Mouse (Mus musculus): Measurements from ENCODE around the gene Trabd. TPM values are rescaled to one million over a fixed set of nuclear protein-coding genes. Genes with fewer than 3 reads are reported as not detected.

Gene Trabd
- polyA plus RNA-seq, 1 experiment from 2014 or later, result 51.3 TPM

GRCm38 (mm10) chr15:89088607-89089247 is 13.8 kb downstream of the Trabd start, which contains the start of gene Selenoo:
TSS of gene Selenoo (plus strand) at chr15:89089084.
- Histone ChIP-seq H3K4me3 (peak within 1 kb of the TSS; percentile 99), H3K4me2 (replicated peaks) (peak within 1 kb of the TSS; percentile 99), H3K27me3 (no peaks in the 10 kb centered on the region), H3K4me1 (peaks cover 22% of the 10 kb centered on the region), H3K9ac (peak within 1 kb of the TSS; percentile 98), H3K27ac (peak within 1 kb of the TSS; percentile 73), H3K36me3 (peaks cover 55% of the 10 kb centered on the region), H3K9me3 (no peaks in the 10 kb centered on the region)
- ATAC-seq (ENCODE audit: low FRiP score, low read depth), result peak; percentile 94
- 2% methylated on average over 38 of the region's 38 CpGs for WGBS

GRCm38 (mm10) chr15:89089248-89090051 is 14.5 kb downstream of the Trabd start:
- Histone ChIP-seq H3K27ac (peak overlapping the region; percentile 73), H3K9ac (peak overlapping the region; percentile 98), H3K36me3 (peaks cover 55% of the 10 kb centered on the region), H3K4me3 (peak overlapping the region; percentile 99), H3K4me2 (replicated peaks) (peak overlapping the region; percentile 99), H3K9me3 (no peaks in the 10 kb centered on the region), H3K4me1 (peaks cover 22% of the 10 kb centered on the region), H3K27me3 (no peaks in the 10 kb centered on the region)
- 5% methylated on average over 55 of the region's 68 CpGs for WGBS
- peak; percentile 73 for ATAC-seq (ENCODE audit: low FRiP score, low read depth)

GRCm38 (mm10) chr15:89090662-89091061 is 15.7 kb downstream of the Trabd start:
- WGBS, result 58% methylated on average over 4 of the region's 4 CpGs
- no peaks in the 10 kb centered on the region for H3K27me3 ChIP-seq
- peaks cover 55% of the 10 kb centered on the region for H3K36me3 ChIP-seq
- H3K4me3 ChIP-seq, result peak overlapping the region; percentile 99; the same call in 1 of the 2 replicates
- H3K4me1 ChIP-seq, result peaks cover 22% of the 10 kb centered on the region
- peak overlapping the region; percentile 98; the same call in 1 of the 2 replicates for H3K9ac ChIP-seq
- no peak overlapping the region for H3K27ac ChIP-seq
- H3K4me2 ChIP-seq (replicated peaks), result peak overlapping the region; percentile 99
- no peaks in the 10 kb centered on the region for H3K9me3 ChIP-seq
- no peak for ATAC-seq (ENCODE audit: low FRiP score, low read depth)

DNA sequence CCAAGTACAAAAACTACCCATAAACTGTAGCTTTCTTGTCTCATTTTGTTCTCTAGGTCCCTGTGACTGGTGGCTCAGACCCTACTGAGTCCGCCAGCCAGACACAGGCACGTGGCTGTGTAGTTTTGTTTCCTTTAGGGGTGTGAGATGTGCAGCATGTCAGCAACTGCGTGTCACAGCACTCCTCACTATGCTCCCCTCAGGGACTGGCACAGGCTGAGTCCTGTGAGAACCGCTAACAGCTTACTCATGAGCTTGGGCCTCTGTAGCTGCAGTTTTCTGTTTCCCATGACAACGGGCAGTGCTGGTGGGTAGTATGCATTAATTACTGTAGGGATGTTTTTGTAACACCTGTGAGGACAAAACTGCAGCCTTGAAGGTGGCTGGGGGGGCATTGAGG is 17.3 kb downstream of the Trabd start:
- WGBS, result 85% methylated on average over 5 of the region's 5 CpGs
- Histone ChIP-seq H3K4me2 (replicated peaks) (no peak overlapping the region), H3K4me1 (peaks cover 22% of the 10 kb centered on the region), H3K36me3 (peaks cover 58% of the 10 kb centered on the region), H3K4me3 (no peak overlapping the region), H3K27me3 (no peaks in the 10 kb centered on the region), H3K9me3 (no peaks in the 10 kb centered on the region), H3K27ac (no peak overlapping the region), H3K9ac (no peak overlapping the region)
- ATAC-seq (ENCODE audit: low FRiP score, low read depth), result no peak

- no peaks in the 10 kb centered on the region for H3K4me1 ChIP-seq
- ATAC-seq (ENCODE audit: low FRiP score, low read depth), result no peak
- H3K4me3 ChIP-seq, result no peak overlapping the region
- H3K27ac ChIP-seq, result no peak overlapping the region
- WGBS, result 91% methylated on average over 5 of the region's 5 CpGs
- no peaks in the 10 kb centered on the region for H3K9me3 ChIP-seq
- no peaks in the 10 kb centered on the region for H3K27me3 ChIP-seq
- H3K36me3 ChIP-seq, result peaks cover 100% of the 10 kb centered on the region
- no peak overlapping the region for H3K4me2 ChIP-seq (replicated peaks)
- H3K9ac ChIP-seq, result no peak overlapping the region
Observed at GRCm38 (mm10) chr15:89097450-89097849, 22.5 kb downstream of the Trabd start.

GRCm38 (mm10) chr15:89098616-89099015 is 23.7 kb downstream of the Trabd start:
- no peak for ATAC-seq (ENCODE audit: low FRiP score, low read depth)
- peaks cover 100% of the 10 kb centered on the region for H3K36me3 ChIP-seq
- 85% methylated on average over 7 of the region's 7 CpGs for WGBS

GRCm38 (mm10) chr15:89100823-89101222 is 25.9 kb downstream of the Trabd start:
- Histone ChIP-seq H3K4me2 (replicated peaks) (no peak overlapping the region), H3K4me3 (no peak overlapping the region), H3K9ac (no peak overlapping the region), H3K36me3 (peaks cover 100% of the 10 kb centered on the region), H3K9me3 (no peaks in the 10 kb centered on the region), H3K27me3 (no peaks in the 10 kb centered on the region), H3K27ac (no peak overlapping the region), H3K4me1 (no peaks in the 10 kb centered on the region)
- WGBS, result 92% methylated on average over 12 of the region's 12 CpGs
- peak; percentile 35; the same call in 1 of the 2 replicates for ATAC-seq (ENCODE audit: low FRiP score, low read depth)

More at GRCm38 (mm10) chr15:89098616-89099015, 23.7 kb downstream of the Trabd start:
- H3K27ac ChIP-seq, result no peak overlapping the region
- no peaks in the 10 kb centered on the region for H3K27me3 ChIP-seq
- H3K9ac ChIP-seq, result no peak overlapping the region
- H3K4me1 ChIP-seq, result no peaks in the 10 kb centered on the region
- H3K4me3 ChIP-seq, result no peak overlapping the region
- H3K4me2 ChIP-seq (replicated peaks), result no peak overlapping the region
- H3K9me3 ChIP-seq, result no peaks in the 10 kb centered on the region

DNA sequence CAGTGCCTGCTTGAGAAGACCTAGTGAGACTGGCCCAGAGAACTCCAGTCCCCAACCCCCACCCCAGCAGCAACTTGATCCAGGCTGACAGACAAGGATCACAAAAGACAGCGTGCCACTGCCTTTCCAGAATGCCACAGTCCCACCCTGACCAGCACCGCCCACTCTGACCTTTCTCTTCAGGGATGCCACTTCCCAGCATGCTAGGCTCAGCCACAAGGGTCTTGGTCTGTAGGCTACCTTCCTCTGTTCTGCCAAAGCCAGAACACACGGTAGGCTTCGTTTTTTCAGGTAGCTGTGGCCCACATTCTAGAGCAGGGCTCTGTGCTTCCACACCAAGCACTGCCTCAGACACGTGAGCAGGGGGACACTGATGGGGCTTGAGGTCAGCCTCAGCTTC is 27.7 kb downstream of the Trabd start:
- H3K9ac ChIP-seq, result no peak overlapping the region
- peaks cover 100% of the 10 kb centered on the region for H3K36me3 ChIP-seq

DNA sequence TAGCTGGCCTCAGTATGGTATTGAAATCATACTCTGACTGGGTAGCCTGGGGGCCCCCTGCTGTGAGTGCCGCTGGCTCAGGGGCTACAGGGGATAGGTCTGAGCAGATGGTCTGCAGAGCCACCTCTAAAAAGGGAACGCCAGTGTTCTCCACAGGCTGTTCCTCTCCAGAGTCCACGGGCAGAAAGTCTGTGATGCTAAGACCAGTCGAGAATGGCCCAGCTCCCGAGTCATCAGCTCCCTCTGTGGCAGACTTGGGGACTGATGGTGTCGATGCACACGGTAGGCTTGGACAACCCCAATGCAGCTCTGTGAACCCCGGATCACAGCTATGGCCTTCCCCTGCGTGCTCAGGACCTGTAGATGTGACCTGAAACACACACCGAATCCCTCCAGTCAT is 29.0 kb downstream of the Trabd start:
- Histone ChIP-seq H3K9me3 (no peaks in the 10 kb centered on the region), H3K9ac (no peak overlapping the region), H3K4me1 (no peaks in the 10 kb centered on the region), H3K4me3 (no peak overlapping the region), H3K36me3 (peaks cover 100% of the 10 kb centered on the region), H3K27ac (no peak overlapping the region), H3K4me2 (replicated peaks) (no peak overlapping the region), H3K27me3 (no peaks in the 10 kb centered on the region)
- WGBS, result 84% methylated on average over 10 of the region's 10 CpGs
- no peak for ATAC-seq (ENCODE audit: low FRiP score, low read depth)

More for the DNA sequence above, 27.7 kb downstream of the Trabd start:
- Histone ChIP-seq H3K27me3 (no peaks in the 10 kb centered on the region), H3K4me1 (no peaks in the 10 kb centered on the region), H3K4me3 (no peak overlapping the region), H3K9me3 (no peaks in the 10 kb centered on the region), H3K27ac (no peak overlapping the region), H3K4me2 (replicated peaks) (no peak overlapping the region)
- no peak for ATAC-seq (ENCODE audit: low FRiP score, low read depth)
- 83% methylated on average over 5 of the region's 5 CpGs for WGBS

DNA sequence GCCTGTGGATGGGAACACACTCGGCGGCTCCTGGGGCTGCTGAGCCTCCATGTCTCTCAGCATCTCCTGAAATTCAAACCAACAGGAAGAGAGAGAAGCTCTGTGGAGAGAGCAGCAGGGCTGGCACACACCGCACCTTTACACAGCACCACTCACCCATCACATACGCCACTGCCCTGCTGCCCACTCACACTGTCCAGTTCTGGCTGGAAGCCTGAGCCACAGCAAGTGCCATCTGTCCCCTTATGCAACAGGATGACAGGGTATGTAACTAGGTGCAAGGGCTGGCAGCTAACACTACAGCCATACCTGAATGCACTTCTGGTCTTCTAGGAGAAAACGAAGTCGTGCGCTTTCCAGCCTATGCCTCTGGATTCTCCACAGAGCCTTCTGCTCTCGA is 29.5 kb downstream of the Trabd start:
- Histone ChIP-seq H3K27me3 (no peaks in the 10 kb centered on the region), H3K9ac (no peak overlapping the region), H3K4me1 (no peaks in the 10 kb centered on the region), H3K4me2 (replicated peaks) (no peak overlapping the region), H3K9me3 (no peaks in the 10 kb centered on the region), H3K27ac (no peak overlapping the region), H3K4me3 (no peak overlapping the region), H3K36me3 (peaks cover 100% of the 10 kb centered on the region)
- 96% methylated on average over 8 of the region's 8 CpGs for WGBS
- no peak for ATAC-seq (ENCODE audit: low FRiP score, low read depth)

DNA sequence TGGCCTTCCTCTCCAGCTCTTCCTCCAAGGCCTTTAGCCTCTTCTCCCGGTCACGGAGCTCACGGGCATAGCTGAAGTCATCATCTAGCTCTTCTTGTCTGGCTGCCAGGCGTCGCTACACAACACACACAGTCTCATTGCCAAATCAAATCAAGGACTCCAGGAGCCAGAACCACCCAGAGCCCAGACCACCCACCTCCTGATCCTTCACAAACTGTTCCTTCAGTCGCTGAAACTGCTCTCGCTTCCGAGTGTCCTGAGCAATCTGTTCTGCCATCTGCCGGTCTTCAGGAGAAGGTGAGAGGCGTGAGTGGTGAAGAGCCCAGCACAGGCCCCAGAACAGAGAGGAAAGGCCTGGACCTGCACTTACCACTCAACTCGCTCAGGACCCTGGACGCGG is 31.1 kb downstream of the Trabd start:
- 89% methylated on average over 13 of the region's 13 CpGs for WGBS
- Histone ChIP-seq H3K27me3 (no peaks in the 10 kb centered on the region), H3K4me2 (replicated peaks) (no peak overlapping the region), H3K36me3 (peaks cover 100% of the 10 kb centered on the region), H3K9me3 (no peaks in the 10 kb centered on the region), H3K27ac (no peak overlapping the region), H3K9ac (no peak overlapping the region), H3K4me3 (no peak overlapping the region), H3K4me1 (no peaks in the 10 kb centered on the region)
- ATAC-seq (ENCODE audit: low FRiP score, low read depth), result no peak

- peaks cover 99% of the 10 kb centered on the region for H3K36me3 ChIP-seq
- H3K4me3 ChIP-seq, result no peak overlapping the region
- 88% methylated on average over 1 of the region's 1 CpGs for WGBS
Observed at GRCm38 (mm10) chr15:89106976-89107375, 32.1 kb downstream of the Trabd start.

More at GRCm38 (mm10) chr15:89106976-89107375, 32.1 kb downstream of the Trabd start:
- Histone ChIP-seq H3K4me1 (no peaks in the 10 kb centered on the region), H3K27ac (no peak overlapping the region), H3K4me2 (replicated peaks) (no peak overlapping the region), H3K9ac (no peak overlapping the region), H3K27me3 (no peaks in the 10 kb centered on the region), H3K9me3 (no peaks in the 10 kb centered on the region)
- no peak for ATAC-seq (ENCODE audit: low FRiP score, low read depth)
